Mouse (Mus musculus) MEL (cell line): ENCODE data around the gene Maml3. TPM values are rescaled to one million over a fixed set of nuclear protein-coding genes. Genes with fewer than 3 reads are reported as not detected.

Experiments used
- DNase-seq: peaks from one replicate; pipeline ENCODE4 v3.0.0; 2011; ENCODE audit warnings: low read depth, low spot score
- H3K27ac ChIP-seq: 2 replicates; pipeline ENCODE4 v1.5.1; 2012; ENCODE audit warnings: low read depth, mild to moderate bottlenecking, control low read depth, low read length, moderate library complexity; ENCODE audit not compliant: control insufficient read depth
- H3K27me3 ChIP-seq, 2 experiments: fragments of 150-350 bp in 1 of 2; sonication (generic) in 1 of 2; 2 replicates each; pipeline ENCODE4 v1.6.1; 2012; ENCODE audit warnings: low read length in 2 of 2, mild to moderate bottlenecking in 2 of 2, improper control_type of control experiment in 1 of 2, moderate library complexity in 1 of 2; ENCODE audit not compliant: insufficient read depth in 2 of 2, control insufficient read depth in 1 of 2
- H3K36me3 ChIP-seq, 2 experiments: 2 replicates each; pipeline ENCODE4 v1.6.1; 2012 to 2014; ENCODE audit warnings: low read length in 2 of 2, improper control_type of control experiment in 1 of 2, inconsistent platforms in 1 of 2, mild to moderate bottlenecking in 1 of 2; ENCODE audit not compliant: insufficient read depth in 2 of 2, control insufficient read depth in 1 of 2
- H3K4me1 ChIP-seq, 2 experiments: fragments of 150-350 bp in 1 of 2; sonication (generic) in 1 of 2; 2 replicates each; pipeline ENCODE4 v1.6.1; 2012; ENCODE audit warnings: low read length in 2 of 2, improper control_type of control experiment in 1 of 2, mild to moderate bottlenecking in 1 of 2; ENCODE audit not compliant: insufficient read depth in 2 of 2, control insufficient read depth in 1 of 2
- H3K4me3 ChIP-seq, 2 experiments: fragments of 150-350 bp in 1 of 2; sonication (generic) in 1 of 2; 2 replicates each; pipeline ENCODE4 v1.5.1; 2012; ENCODE audit warnings: low read depth in 2 of 2, low read length in 2 of 2, mild to moderate bottlenecking in 2 of 2, moderate library complexity in 2 of 2, control low read depth in 1 of 2, improper control_type of control experiment in 1 of 2; ENCODE audit not compliant: control insufficient read depth in 1 of 2, insufficient read depth in 1 of 2
- H3K79me2 ChIP-seq: 2 replicates; pipeline ENCODE4 v1.6.1; 2012; ENCODE audit warnings: mild to moderate bottlenecking, low read length, moderate library complexity; ENCODE audit not compliant: control insufficient read depth, poor library complexity, insufficient read depth
- H3K9ac ChIP-seq: 2 replicates; pipeline ENCODE4 v1.6.1; 2012; ENCODE audit warnings: low read depth, mild to moderate bottlenecking, control low read depth, low read length, moderate library complexity; ENCODE audit not compliant: control insufficient read depth, poor library complexity, severe bottlenecking
- H3K9me3 ChIP-seq: fragments of 150-350 bp; sonication (generic); replicated peaks from 2 replicates; pipeline ENCODE4 v1.6.1; 2012; ENCODE audit warnings: mild to moderate bottlenecking, low read length, improper control_type of control experiment, moderate library complexity; ENCODE audit not compliant: insufficient read depth
- BHLHE40 ChIP-seq: IDR thresholded peaks from 2 replicates; pipeline ENCODE4 v1.6.1; 2012; ENCODE audit warnings: low read depth, mild to moderate bottlenecking, inconsistent platforms, low read length, improper control_type of control experiment, borderline replicate concordance
- CTCF ChIP-seq, 3 experiments: IDR thresholded peaks in 2 of 3; conservative IDR thresholded peaks in 1 of 3; 2 replicates each; pipeline ENCODE4 v1.5.1; 2011 to 2012; ENCODE audit warnings: low read length in 3 of 3, low read depth in 2 of 3, mild to moderate bottlenecking in 2 of 3, improper control_type of control experiment in 1 of 3, inconsistent platforms in 1 of 3, mixed read lengths in 1 of 3, moderate library complexity in 1 of 3; ENCODE audit not compliant: control insufficient read depth in 1 of 3, insufficient read depth in 1 of 3, poor library complexity in 1 of 3, severe bottlenecking in 1 of 3
- ELF1 ChIP-seq: IDR thresholded peaks from 2 replicates; pipeline ENCODE4 v1.6.1; 2014; ENCODE audit warnings: low read depth, mild to moderate bottlenecking, inconsistent platforms, low read length, improper control_type of control experiment, moderate library complexity
- EP300 ChIP-seq, 2 experiments: IDR thresholded peaks; 2 replicates each; pipeline ENCODE4 v1.6.1; 2011; ENCODE audit warnings: improper control_type of control experiment in 2 of 2, low read length in 2 of 2, low read depth in 1 of 2, mild to moderate bottlenecking in 1 of 2
- ETS1 ChIP-seq: IDR thresholded peaks from 2 replicates; pipeline ENCODE4 v1.6.1; 2012; ENCODE audit warnings: low read depth, mild to moderate bottlenecking, inconsistent platforms, low read length, improper control_type of control experiment, moderate library complexity
- GATA1 ChIP-seq: IDR thresholded peaks from 2 replicates; pipeline ENCODE4 v1.6.1; 2011; ENCODE audit warnings: low read depth, low read length, improper control_type of control experiment
- HCFC1 ChIP-seq: IDR thresholded peaks from 2 replicates; pipeline ENCODE4 v1.6.1; 2012; ENCODE audit warnings: low read depth, mild to moderate bottlenecking, inconsistent platforms, low read length, improper control_type of control experiment, moderate library complexity
- JUND ChIP-seq: IDR thresholded peaks from 2 replicates; pipeline ENCODE4 v1.6.1; 2011; ENCODE audit warnings: low read depth, mild to moderate bottlenecking, improper control_type of control experiment, low read length
- MAX ChIP-seq: IDR thresholded peaks from 2 replicates; pipeline ENCODE4 v1.6.1; 2011; ENCODE audit warnings: low read length, improper control_type of control experiment
- MXI1 ChIP-seq: IDR thresholded peaks from 2 replicates; pipeline ENCODE4 v1.6.1; 2011; ENCODE audit warnings: mild to moderate bottlenecking, low read depth, low read length, improper control_type of control experiment
- NELFE ChIP-seq: IDR thresholded peaks from 2 replicates; pipeline ENCODE4 v1.6.1; 2011; ENCODE audit warnings: low read depth, low read length, improper control_type of control experiment
- NRF1 ChIP-seq: IDR thresholded peaks from 2 replicates; pipeline ENCODE4 v1.6.1; 2014; ENCODE audit warnings: low read depth, mild to moderate bottlenecking, inconsistent platforms, low read length, improper control_type of control experiment, moderate library complexity; ENCODE audit not compliant: poor library complexity, insufficient read depth, severe bottlenecking
- POLR2A ChIP-seq, 2 experiments: IDR thresholded peaks; 2 replicates each; pipeline ENCODE4 v1.6.1; 2011 to 2012; ENCODE audit warnings: low read length in 2 of 2, mild to moderate bottlenecking in 2 of 2, control low read depth in 1 of 2, improper control_type of control experiment in 1 of 2, low read depth in 1 of 2, moderate library complexity in 1 of 2; ENCODE audit not compliant: control insufficient read depth in 1 of 2, insufficient read depth in 1 of 2, poor library complexity in 1 of 2
- POLR2AphosphoS2 ChIP-seq: IDR thresholded peaks from 2 replicates; pipeline ENCODE4 v1.6.1; 2011; ENCODE audit warnings: low read length, improper control_type of control experiment
- POLR2AphosphoS5 ChIP-seq: IDR thresholded peaks from 2 replicates; pipeline ENCODE4 v1.6.1; 2012; ENCODE audit warnings: low read depth, borderline replicate concordance, mild to moderate bottlenecking, inconsistent platforms, low read length, moderate library complexity, mixed read lengths
- SIN3A ChIP-seq: IDR thresholded peaks from 2 replicates; pipeline ENCODE4 v1.6.1; 2012; ENCODE audit warnings: low read length, improper control_type of control experiment, inconsistent platforms
- TBP ChIP-seq: IDR thresholded peaks from 2 replicates; pipeline ENCODE4 v1.8.0; 2011; ENCODE audit warnings: low read depth, low read length, improper control_type of control experiment
- TCF12 ChIP-seq: IDR thresholded peaks from 2 replicates; pipeline ENCODE4 v1.6.1; 2014; ENCODE audit warnings: low read depth, mild to moderate bottlenecking, inconsistent platforms, low read length, improper control_type of control experiment, moderate library complexity
- USF1 ChIP-seq: IDR thresholded peaks from 2 replicates; pipeline ENCODE4 v1.6.1; 2014; ENCODE audit warnings: low read depth, mild to moderate bottlenecking, inconsistent platforms, low read length, improper control_type of control experiment, moderate library complexity
- ZC3H11A ChIP-seq: IDR thresholded peaks from 2 replicates; pipeline ENCODE4 v1.6.1; 2012; ENCODE audit warnings: low read depth, mild to moderate bottlenecking, inconsistent platforms, low read length, improper control_type of control experiment
- ZKSCAN1 ChIP-seq: IDR thresholded peaks from 2 replicates; pipeline ENCODE4 v1.6.1; 2012; ENCODE audit warnings: low read depth, mild to moderate bottlenecking, inconsistent platforms, low read length, improper control_type of control experiment, moderate library complexity
- ZMIZ1 ChIP-seq: IDR thresholded peaks from 2 replicates; pipeline ENCODE4 v1.6.1; 2012; ENCODE audit warnings: low read depth, mild to moderate bottlenecking, inconsistent platforms, low read length, improper control_type of control experiment, moderate library complexity
- polyA plus RNA-seq, 2 experiments: library from polyadenylated mRNA; stranded (reverse) in 1 of 2; unstranded in 1 of 2; fragments of >175 nt in 1 of 2; fragments of >200 nt in 1 of 2; gene quantifications; 2 replicates each; pipeline versions ENCODE4 v1.2.1 to v1.2.4; 2012; ENCODE audit warnings: low replicate concordance in 2 of 2, low read depth in 1 of 2; ENCODE audit not compliant: insufficient read length in 2 of 2, insufficient read depth in 1 of 2, missing spikeins in 1 of 2
- total RNA-seq: library from RNA; depleted of rRNA; stranded (reverse); fragments of 300-350 nt; gene quantifications from 2 replicates; pipeline ENCODE4 v1.2.3, GENCODE M21; 2012

Maml3 gene
- total and polyA plus RNA-seq, 3 experiments: 2.0 to 4.1 TPM; not detected in 1

DNA sequence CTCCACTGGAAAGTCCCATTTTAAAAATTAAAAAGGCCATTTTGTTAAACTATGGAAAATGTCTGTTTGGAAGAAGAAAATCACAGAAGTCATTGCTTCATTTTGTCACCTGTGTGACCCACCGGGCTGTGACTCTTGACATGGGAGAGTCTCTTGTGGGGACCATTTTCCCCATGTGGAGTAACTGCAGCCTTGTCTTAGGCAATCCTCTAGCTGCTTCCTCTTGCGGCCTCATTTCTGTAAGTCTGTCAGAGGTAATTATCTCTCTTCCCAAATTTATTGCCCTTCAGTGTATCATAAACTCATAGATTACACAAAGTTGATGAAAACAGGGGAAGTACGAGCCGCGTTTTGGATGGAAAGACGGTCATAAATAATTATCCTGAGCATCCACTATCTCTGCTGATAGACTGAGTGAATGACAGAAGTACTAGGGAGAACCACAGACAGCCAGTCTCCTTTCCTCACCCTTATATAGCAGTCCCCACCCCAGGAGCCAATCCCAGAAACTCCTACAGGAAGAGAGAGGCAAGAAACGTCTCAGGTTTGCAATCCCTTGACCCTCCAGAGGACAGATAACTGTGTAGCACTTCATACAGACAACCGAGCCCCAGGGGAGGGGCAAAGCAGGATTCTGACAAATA is 14.5 kb downstream of the Maml3 start:
- Histone ChIP-seq H3K9ac (0 out of 2 replicates have a peak overlapping the region, but pooled peaks have one; percentile 33), H3K27me3 (no peaks in the 10 kb centered on the region), H3K9me3 (no peaks in the 10 kb centered on the region), H3K79me2 (peaks cover 3% of the 10 kb centered on the region; the same call in 1 of the 2 replicates), H3K4me3 (no peak overlapping the region), H3K4me1 (peaks cover 6 to 24% of the 10 kb centered on the region in 2 experiments), H3K27ac (no peak overlapping the region), H3K36me3 (peaks cover 0 to 21% of the 10 kb centered on the region in 2 experiments; a peak in 2 of 4 replicates)
- DNase-seq: peak; percentile 30
- TF ChIP-seq CTCF (IDR thresholded peaks at IDR 0.05 in 2 of 3, conservative IDR thresholded peaks at IDR 0.05 in 1 of 3; ENCODE audit: control insufficient read depth in 1 of 3, insufficient read depth in 1 of 3, low read depth in 2 of 3, low read length in 3 of 3, poor library complexity in 1 of 3, severe bottlenecking in 1 of 3): no peak
- TF ChIP-seq POLR2AphosphoS2: no peak
- TF ChIP-seq POLR2A (IDR thresholded peaks at IDR 0.05; ENCODE audit: control insufficient read depth in 1 of 2, insufficient read depth in 1 of 2, low read depth in 1 of 2, low read length in 2 of 2, poor library complexity in 1 of 2): no peak
- TF ChIP-seq ZC3H11A: no peak
- peak in 1 of 2 experiments; percentile 29; a peak in 1 of 4 replicates for TF ChIP-seq EP300 (IDR thresholded peaks at IDR 0.05; ENCODE audit: low read depth in 1 of 2, low read length in 2 of 2)
- TF ChIP-seq BHLHE40: no peak
- TF ChIP-seq ZKSCAN1: no peak
- TF ChIP-seq NRF1: no peak
- TF ChIP-seq ETS1: no peak
- no peak for TF ChIP-seq TBP
- no peak for TF ChIP-seq POLR2AphosphoS5
- no peak for TF ChIP-seq USF1
- TF ChIP-seq GATA1: 0 out of 2 replicates have a peak, but pooled peaks have one; percentile 15

DNA sequence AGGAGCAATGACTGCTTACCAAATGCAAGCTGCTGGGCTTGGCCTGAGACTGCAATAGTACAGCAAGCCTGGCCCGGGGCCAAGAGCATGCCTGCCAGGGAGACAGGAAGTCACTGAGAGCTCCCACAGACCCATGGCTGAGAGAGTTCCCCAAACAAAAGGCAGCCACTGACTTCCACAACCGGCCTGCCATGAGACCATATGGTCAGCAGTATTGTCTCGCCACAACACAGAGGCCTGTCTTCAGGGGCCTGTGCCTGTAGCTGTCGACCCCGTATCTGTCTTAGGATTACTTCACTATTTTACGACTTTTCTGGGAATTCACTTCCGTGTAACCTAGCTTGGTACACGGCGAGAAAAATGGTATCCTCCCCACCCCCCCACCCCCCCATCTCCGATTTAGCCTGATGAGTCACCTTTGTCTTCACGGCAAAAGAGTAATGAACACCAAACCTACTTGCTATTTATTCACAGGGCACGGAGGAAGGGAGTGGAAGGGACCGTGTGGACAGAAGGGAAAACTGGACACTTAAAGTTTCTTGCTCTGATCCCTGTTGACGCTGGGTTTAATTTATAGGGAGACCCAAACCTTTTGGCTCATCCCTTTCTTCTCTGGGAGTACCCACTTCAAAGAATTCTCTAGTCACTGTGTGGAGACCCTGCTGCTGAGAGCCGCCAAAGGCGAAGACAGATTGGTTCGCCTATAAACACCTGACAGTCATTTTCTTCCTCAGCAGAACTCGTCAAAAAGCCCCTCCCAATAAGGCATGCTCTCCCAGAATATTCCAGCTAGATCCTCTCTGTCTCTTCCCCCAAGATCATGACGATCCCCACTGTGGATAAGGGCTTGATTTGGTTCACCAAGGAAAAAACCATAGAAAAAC is 16.2 kb downstream of the Maml3 start:
- Histone ChIP-seq H3K9me3 (no peaks in the 10 kb centered on the region), H3K9ac (peak overlapping the region; percentile 91), H3K4me3 (peak overlapping the region; percentile 76 to 85), H3K36me3 (peaks cover 0 to 21% of the 10 kb centered on the region in 2 experiments; a peak in 2 of 4 replicates), H3K4me1 (peaks cover 6 to 24% of the 10 kb centered on the region in 2 experiments), H3K27ac (peak overlapping the region; percentile 94), H3K27me3 (no peaks in the 10 kb centered on the region), H3K79me2 (peaks cover 3% of the 10 kb centered on the region; the same call in 1 of the 2 replicates)
- TF ChIP-seq MXI1 (peak; percentile 81), TBP (0 out of 2 replicates have a peak, but pooled peaks have one; percentile 23), ELF1 (peak; percentile 65), POLR2AphosphoS2 (peak; percentile 56; the same call in 1 of the 2 replicates), SIN3A (peak; percentile 71), MAX (peak; percentile 72), ETS1 (peak; percentile 41; the same call in 1 of the 2 replicates), JUND (no peak), POLR2A (IDR thresholded peaks at IDR 0.05; ENCODE audit: control insufficient read depth in 1 of 2, insufficient read depth in 1 of 2, low read depth in 1 of 2, low read length in 2 of 2, poor library complexity in 1 of 2) (peak; percentile 55 to 71), TCF12 (peak; percentile 17; the same call in 1 of the 2 replicates), NELFE (peak; percentile 52), HCFC1 (peak; percentile 47), ZMIZ1 (no peak), EP300 (IDR thresholded peaks at IDR 0.05; ENCODE audit: low read depth in 1 of 2, low read length in 2 of 2) (peak in 1 of 2 experiments; percentile 4; a peak in 2 of 4 replicates), BHLHE40 (no peak; the same call in 1 of the 2 replicates)
- DNase-seq: peak; percentile 94
